Mouse (Mus musculus): Measurements from ENCODE around the gene B4galnt3. TPM values are rescaled to one million over a fixed set of nuclear protein-coding genes. Genes with fewer than 3 reads are reported as not detected.

The B4galnt3 gene
- total RNA-seq, 2 experiments from 2014 or later: 0.30 to 0.32 TPM

DNA sequence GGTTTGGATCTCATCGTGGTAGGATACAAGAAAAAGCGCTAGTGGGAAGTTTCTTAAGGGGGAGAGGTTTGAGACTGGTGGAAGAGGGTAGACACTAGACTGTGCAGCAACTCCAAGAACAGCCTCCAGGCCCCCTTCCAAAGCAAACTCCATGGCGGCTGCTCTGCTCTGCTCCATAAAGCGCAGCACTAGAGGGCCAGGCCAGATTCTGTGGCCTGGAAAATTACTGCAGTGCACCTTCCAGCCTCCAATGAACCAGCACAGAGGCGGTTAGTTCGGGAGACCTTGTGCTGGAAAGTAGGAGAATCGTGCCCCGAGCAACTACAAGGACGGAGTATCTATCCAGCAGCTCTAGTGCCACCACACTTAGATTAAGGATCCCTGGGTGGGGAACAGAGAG is 7.1 kb downstream of the B4galnt3 start:
- intact Hi-C loops (cut with DNase I): no loop called here
- no peak for DNase-seq (ENCODE audit: extremely low spot score in 1 of 2, low spot score in 2 of 2)

- no peak for DNase-seq (ENCODE audit: extremely low spot score in 1 of 2, low spot score in 2 of 2)
- intact Hi-C loops (cut with DNase I): no loop called here
Measured at GRCm38 (mm10) chr6:120276874-120277449, 17.4 kb downstream of the B4galnt3 start.

GRCm38 (mm10) chr6:120275301-120275700 is 19.1 kb downstream of the B4galnt3 start:
- DNase-seq (ENCODE audit: extremely low spot score in 1 of 2, low spot score in 2 of 2): no peak
- intact Hi-C loops (cut with DNase I): no loop called here

DNA sequence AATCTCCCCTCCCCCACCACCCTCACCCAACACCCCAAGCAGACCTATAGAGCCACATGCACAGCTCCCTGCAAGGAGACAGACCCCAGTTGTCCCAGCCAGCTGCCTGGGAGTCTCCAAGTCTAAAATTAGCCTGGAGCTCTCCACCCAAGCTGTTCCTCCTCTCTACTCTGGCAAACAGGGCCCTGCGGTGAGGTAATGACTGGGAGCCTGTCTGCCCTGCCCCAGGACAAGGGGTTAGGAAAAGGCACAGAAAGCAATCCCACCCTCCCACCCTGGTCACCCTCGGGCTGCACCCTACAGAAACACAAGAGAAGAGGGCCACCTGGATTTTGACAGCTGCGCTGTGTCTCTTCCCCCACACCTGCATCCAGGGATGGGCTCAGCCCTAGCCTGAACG is 19.5 kb downstream of the B4galnt3 start:
- intact Hi-C loops (cut with DNase I): no loop called here
- no peak for DNase-seq (ENCODE audit: extremely low spot score in 1 of 2, low spot score in 2 of 2)

DNA sequence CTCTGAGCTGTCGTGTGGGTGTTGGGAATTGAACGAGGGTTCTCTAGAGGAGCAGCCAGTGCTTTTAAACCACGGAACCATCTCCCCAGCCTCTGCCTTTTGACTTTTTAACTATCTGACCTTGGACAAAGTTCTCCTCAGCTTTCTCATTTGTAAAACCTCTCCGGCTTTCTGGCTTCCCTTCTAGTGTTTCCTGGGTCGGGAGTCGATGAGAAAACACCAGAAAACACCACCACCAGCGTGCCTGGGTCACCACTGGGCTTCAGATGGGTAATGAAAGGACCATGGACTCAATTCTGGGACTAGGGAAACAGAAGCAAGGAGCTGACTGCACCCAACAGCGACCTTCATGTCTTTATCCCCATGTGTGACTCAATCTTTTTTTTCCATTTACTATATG is 20.2 kb downstream of the B4galnt3 start:
- intact Hi-C loops (cut with DNase I): no loop called here
- no peak for DNase-seq (ENCODE audit: extremely low spot score in 1 of 2, low spot score in 2 of 2)

DNA sequence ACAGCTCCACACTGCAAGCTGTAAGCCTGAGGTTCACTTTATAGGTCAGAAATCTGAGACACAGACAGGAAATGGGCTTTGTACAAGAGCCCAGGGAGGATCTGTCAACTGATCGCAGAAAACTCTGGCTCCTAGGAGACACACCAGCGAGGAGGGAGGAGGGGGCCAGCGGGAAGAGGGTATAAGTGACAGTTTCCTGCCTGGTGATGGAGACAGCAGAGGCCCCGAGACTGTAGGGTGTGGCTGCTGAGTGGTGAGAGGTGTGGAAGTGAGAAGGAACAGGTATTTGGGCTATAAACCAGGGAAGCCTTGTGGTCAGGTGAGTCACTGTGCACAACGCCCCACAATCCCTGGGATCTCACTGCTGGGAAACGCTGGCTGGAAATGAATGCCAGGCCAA is 30.2 kb downstream of the B4galnt3 start:
- intact Hi-C loops (cut with DNase I): no loop called here
- DNase-seq (ENCODE audit: extremely low spot score in 1 of 2, low spot score in 2 of 2): no peak

GRCm38 (mm10) chr6:120263608-120264007 is 30.8 kb downstream of the B4galnt3 start:
- no peak for DNase-seq (ENCODE audit: extremely low spot score in 1 of 2, low spot score in 2 of 2)
- intact Hi-C loops (cut with DNase I): no loop called here

DNA sequence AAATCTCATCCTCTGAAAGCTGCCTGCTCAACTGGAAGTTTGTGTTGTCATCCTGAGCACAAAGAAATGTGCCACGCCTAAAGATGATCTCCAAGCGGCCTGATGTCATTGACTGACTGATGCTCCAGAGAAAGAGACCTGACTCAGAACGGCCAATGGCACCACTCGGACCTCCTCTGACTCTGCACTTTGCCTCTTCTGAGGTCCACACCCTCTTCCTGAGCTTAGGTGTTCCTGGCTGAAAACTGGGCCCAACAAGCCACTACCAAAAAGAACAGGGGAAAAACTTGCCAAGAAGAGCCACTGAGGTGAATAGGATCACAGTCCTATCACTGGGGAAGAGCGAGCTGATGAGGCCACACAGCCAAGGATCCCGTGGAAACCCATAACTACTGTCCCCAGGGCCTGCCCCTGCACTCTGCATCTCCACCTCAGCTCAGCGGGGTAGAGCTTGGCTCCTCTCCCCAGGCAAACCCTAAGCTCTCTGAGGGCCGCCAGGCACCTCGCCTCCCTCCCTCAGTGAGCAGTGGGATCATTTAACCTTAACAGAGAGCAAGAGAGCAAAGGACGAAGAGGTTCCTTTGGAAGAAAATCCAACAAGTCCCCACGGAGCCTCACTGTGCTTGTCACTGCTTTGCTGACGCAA is 31.4 kb downstream of the B4galnt3 start:
- DNase-seq (ENCODE audit: extremely low spot score in 1 of 2, low spot score in 2 of 2): no peak
- intact Hi-C loops (cut with DNase I): no loop called here

DNA sequence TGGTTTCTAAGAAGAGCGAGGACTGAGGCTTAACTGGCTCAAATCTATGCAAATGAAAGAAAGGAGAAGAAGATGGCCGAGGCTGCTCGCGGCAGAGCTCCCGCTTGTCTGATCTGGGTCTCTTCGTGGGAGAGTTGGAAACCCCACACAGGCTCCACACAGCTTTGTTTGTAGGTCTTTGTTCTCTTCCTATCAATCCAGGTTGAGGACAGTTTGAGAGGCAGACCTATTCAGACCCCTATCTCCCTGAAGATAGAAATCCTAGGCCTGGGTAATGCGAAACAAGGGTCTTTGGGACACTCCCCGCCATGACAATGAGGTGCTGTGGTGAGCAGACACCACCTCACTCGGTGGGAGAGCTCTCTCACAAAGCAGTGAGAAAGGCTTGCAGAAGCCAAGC is 34.9 kb downstream of the B4galnt3 start:
- intact Hi-C loops (cut with DNase I): no loop called here

DNA sequence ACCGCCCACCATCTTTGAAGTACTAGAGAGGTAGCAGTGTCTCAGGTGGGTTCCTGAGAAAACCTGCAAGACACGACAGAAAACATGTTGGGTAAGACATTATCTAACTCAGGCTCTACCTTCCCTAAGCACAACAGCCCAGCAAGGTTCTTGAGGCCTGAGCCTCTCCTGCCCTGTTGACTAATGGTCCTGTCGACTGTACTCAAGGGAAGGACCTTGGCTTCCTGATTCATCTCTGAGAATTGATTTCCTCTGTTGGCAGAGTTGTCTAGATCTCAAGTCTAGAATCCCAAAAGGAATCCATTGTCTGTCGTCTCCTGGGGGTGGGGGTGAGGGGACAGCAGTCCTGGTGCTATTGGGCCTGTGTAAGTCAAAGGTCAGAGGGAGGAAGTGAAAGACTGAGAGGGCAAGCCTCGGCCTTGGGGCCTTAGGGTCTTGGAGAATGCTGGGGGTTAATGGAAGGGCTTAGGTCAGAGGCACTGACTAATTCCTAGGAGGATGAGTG is 37.9 kb downstream of the B4galnt3 start:
- DNase-seq (ENCODE audit: extremely low spot score in 1 of 2, low spot score in 2 of 2): no peak
- intact Hi-C loops (cut with DNase I): no loop called here

More for the DNA sequence above, 34.9 kb downstream of the B4galnt3 start:
- no peak for DNase-seq (ENCODE audit: extremely low spot score in 1 of 2, low spot score in 2 of 2)

- intact Hi-C loops (cut with DNase I): no loop called here
- DNase-seq (ENCODE audit: extremely low spot score in 1 of 2, low spot score in 2 of 2): no peak
Measured at GRCm38 (mm10) chr6:120255701-120256100, 38.7 kb downstream of the B4galnt3 start.

DNA sequence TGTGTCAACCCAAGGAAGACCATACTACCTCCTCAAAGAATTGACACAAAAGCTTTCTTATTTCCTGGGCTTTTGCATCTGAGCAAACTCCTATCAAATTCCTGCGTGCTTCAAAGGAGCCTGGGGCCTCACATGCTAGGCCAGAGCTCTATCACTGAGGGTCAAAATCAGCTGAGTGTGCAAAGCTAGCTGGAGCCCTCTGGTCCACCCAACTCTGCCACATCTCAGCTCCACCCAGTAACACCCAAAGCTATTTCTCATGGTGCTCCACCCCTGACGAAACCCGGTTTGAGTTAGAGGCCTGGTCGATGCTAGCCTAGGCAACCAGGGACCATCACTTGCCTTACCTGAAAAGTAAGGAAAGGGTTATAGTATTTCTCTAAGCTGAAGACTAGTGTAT is 39.2 kb downstream of the B4galnt3 start:
- DNase-seq (ENCODE audit: extremely low spot score in 1 of 2, low spot score in 2 of 2): no peak
- intact Hi-C loops (cut with DNase I): no loop called here

GRCm38 (mm10) chr6:120254640-120255039 is 39.7 kb downstream of the B4galnt3 start:
- DNase-seq (ENCODE audit: extremely low spot score in 1 of 2, low spot score in 2 of 2): no peak
- intact Hi-C loops (cut with DNase I): no loop called here

DNA sequence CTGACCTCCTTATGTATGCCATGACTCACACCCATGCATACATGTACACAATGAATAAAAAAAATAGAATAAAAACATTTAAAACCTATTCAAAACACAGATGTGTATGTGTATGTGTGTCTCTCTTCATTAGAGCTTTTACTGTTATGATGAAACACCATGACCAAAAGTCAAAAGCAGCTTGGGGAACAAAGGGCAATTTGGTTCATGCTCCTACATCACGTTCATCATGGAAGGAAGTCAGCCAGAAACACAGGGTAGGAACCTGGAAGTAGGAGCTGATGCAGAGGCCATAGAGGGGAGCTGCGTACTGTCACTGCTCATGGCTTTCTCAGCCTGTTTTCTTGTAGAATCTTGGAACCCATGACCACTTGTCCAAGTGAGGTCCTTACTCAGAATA is 41.6 kb downstream of the B4galnt3 start:
- intact Hi-C loops (cut with DNase I): no loop called here
- no peak for DNase-seq (ENCODE audit: extremely low spot score in 1 of 2, low spot score in 2 of 2)

DNA sequence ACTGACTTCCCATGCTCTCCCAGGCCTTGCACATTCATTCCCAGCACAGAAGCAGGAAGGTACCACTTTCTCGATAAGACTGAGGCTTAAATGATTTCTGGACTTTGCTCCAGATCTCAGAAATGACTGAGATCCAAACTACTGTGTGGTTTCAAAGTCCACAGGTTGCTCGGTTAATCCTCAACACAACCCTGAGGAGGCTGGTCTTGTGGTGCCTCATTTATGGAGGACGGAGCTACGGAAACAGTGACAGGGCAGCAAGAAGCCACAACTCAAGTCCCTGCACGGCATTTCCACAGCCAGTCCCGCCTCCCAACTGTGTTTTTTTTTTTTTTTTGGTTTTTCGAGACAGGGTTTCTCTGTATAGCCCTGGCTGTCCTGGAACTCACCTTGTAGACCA is 43.3 kb downstream of the B4galnt3 start:
- DNase-seq (ENCODE audit: extremely low spot score in 1 of 2, low spot score in 2 of 2): no peak
- intact Hi-C loops (cut with DNase I): no loop called here

DNA sequence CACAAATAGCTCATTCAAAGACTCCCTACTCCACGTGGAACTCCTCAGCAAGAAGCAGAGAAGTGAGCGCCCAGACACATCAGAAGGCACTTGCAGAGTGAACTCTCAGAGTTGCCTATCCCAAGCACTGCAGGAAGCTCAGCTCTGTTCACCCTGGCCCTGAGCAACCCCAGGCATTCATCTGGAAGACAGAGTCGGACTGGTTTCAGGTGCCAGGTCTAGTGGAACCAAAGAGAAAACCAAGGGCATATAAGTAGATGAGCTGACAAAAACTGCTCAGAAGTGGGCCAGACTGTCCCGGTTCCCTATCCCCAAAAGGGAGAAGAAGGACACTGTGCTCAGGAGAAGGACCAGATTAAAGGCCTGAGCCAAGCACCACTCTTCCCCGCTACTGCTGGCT is 44.5 kb downstream of the B4galnt3 start:
- no peak for DNase-seq (ENCODE audit: extremely low spot score in 1 of 2, low spot score in 2 of 2)
- intact Hi-C loops (cut with DNase I): no loop called here

DNA sequence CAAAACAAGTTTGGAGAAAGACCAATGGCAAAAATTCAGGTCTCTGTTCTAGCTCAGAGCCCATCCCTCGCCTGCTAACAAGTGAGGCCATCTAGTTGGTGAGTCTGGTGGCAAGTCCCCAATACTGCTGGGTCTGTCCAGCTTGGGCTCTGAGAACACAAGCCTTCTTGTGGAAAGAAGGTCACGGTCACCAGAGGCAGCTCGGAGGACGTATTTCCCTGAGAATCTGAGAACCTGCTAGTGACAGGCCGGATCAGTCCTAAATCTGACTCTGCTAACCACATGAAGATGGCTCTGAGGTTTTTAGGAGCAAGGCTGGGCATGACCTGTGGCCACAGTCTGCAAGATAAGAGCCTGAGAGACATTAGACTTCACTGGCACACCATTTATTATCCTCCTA is 47.7 kb downstream of the B4galnt3 start:
- DNase-seq (ENCODE audit: extremely low spot score in 1 of 2, low spot score in 2 of 2): no peak
- intact Hi-C loops (cut with DNase I): no loop called here

- intact Hi-C loops (cut with DNase I): no loop called here
- DNase-seq (ENCODE audit: extremely low spot score in 1 of 2, low spot score in 2 of 2): no peak
Measured at GRCm38 (mm10) chr6:120243250-120243649, 51.1 kb downstream of the B4galnt3 start.

DNA sequence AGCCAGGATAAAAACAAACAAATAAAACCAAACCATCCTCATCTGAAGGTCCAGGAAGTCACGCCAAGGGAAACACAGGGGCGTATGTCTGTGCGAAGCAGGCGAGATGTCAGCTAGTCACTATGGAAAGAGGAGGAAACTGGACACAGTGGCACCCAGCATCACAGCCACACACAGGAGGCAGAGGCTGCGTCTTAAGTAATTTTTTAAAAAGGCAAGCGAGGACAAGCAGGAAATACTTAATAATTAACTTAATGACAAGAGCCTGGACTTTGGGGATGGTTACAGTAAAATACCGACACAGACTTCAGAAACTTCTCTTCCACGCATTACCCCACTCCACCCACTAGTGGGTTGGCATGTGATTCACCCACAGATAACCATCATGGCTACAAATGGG is 51.8 kb downstream of the B4galnt3 start:
- intact Hi-C loops (cut with DNase I): no loop called here
- no peak for DNase-seq (ENCODE audit: extremely low spot score in 1 of 2, low spot score in 2 of 2)

DNA sequence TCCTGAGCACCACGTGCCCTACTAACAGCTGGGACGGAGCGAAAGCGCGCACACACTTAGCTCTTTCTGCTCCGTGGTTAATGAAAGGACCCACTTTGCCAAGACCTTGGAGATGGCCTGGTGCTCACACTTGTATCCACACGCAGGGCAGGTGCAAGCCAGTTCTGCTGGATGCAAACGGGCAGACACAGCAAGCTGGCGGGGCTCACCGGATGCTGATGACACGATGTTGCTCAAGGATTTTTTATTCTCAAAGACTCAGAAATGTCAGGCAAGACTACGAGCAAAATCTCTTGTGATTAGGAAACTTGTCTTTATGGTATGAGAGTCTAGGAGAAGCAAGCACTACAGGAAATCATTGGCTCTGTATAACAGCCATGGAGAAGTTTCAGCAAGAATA is 52.9 kb downstream of the B4galnt3 start:
- intact Hi-C loops (cut with DNase I): no loop called here
- DNase-seq (ENCODE audit: extremely low spot score in 1 of 2, low spot score in 2 of 2): no peak

DNA sequence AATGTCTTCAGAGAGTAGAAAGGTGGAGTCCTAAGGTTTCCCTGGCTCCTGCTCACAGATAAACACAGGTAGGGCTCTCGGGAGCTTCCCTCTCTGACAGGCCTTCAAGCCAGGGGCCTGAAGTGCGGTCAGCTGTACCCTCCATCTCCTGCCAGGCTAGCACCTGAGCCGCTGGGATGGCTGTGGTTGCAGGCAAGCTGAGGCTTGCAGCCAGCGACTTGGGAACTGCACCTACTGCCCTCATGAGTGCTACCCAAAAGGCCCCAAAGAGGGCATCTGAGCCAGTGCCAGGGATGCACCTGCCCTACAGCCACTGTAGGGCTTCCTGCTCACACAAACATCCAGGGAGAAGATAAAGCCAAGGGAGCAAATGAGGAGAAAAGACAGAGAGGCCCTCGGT is 53.9 kb downstream of the B4galnt3 start:
- no peak for DNase-seq (ENCODE audit: extremely low spot score in 1 of 2, low spot score in 2 of 2)
- intact Hi-C loops (cut with DNase I): no loop called here
